Mouse (Mus musculus) midbrain, embryonic 14.5 days (tissue): ENCODE measurements around the gene Twistnb. TPM values are rescaled to one million over a fixed set of nuclear protein-coding genes. Genes with fewer than 3 reads are reported as not detected.

ENCODE experiments used
- ATAC-seq: fragments of 200-750 bp; cut with Nextera tagmentation; 2 replicates; pipeline ENCODE4 v1.8.0; 2017; ENCODE audit warnings: moderate number of reproducible peaks, moderate library complexity; ENCODE audit not compliant: low FRiP score, low TSS enrichment
- DNase-seq: peaks from one replicate; pipeline ENCODE4 v3.0.0-alpha.2; 2015
- H3K27ac ChIP-seq: fragments of 300-500 bp; sonication (generic); replicated peaks from 2 replicates; pipeline ENCODE4 v1.5.1; 2014; ENCODE audit warnings: mild to moderate bottlenecking, low read depth, low read length, moderate library complexity
- H3K27me3 ChIP-seq: fragments of 300-500 bp; sonication (generic); 2 replicates; pipeline ENCODE4 v1.6.1; 2014; ENCODE audit warnings: low read length, control low read depth, mixed read lengths; ENCODE audit not compliant: control insufficient read depth, insufficient read depth
- H3K36me3 ChIP-seq: fragments of 300-500 bp; sonication (generic); 2 replicates; pipeline ENCODE4 v1.6.1; 2014; ENCODE audit warnings: low read length, control low read depth; ENCODE audit not compliant: control insufficient read depth, insufficient read depth
- H3K4me1 ChIP-seq: fragments of 300-500 bp; sonication (generic); 2 replicates; pipeline ENCODE4 v1.6.1; 2014; ENCODE audit warnings: mild to moderate bottlenecking, antibody characterized with exemption, low read length, control low read depth; ENCODE audit not compliant: control insufficient read depth, insufficient read depth
- H3K4me2 ChIP-seq: fragments of 300-500 bp; sonication (generic); 2 replicates; pipeline ENCODE4 v1.6.1; 2014; ENCODE audit warnings: mild to moderate bottlenecking, low read length, moderate library complexity
- H3K4me3 ChIP-seq: fragments of 300-500 bp; sonication (generic); replicated peaks from 2 replicates; pipeline ENCODE4 v1.5.1; 2014; ENCODE audit warnings: low read depth, low read length
- H3K9ac ChIP-seq: fragments of 300-500 bp; sonication (generic); replicated peaks from 2 replicates; pipeline ENCODE4 v1.6.1; 2014; ENCODE audit warnings: mild to moderate bottlenecking, low read length, moderate library complexity
- H3K9me3 ChIP-seq: fragments of 300-500 bp; sonication (generic); 2 replicates; pipeline ENCODE4 v1.6.1; 2016; ENCODE audit warnings: low read length, control low read depth, mixed read lengths; ENCODE audit not compliant: control insufficient read depth
- WGBS: fragments of 180-500 bp; shearing (Covaris S2); extraction: QIAGEN DNeasy Blood & Tissue Kit; methylation state at CpG from one replicate; pipeline ENCODE4 v1.1.7; 2014; 5-methylcytosine and 5-hydroxymethylcytosine counted together
- polyA plus RNA-seq: library from polyadenylated mRNA; unstranded; fragments of >200 nt; fragmentation: Nextera tagmentation; extraction: Ambion mirVana; gene quantifications from 2 replicates; pipeline ENCODE4 v1.2.1, GENCODE M21; 2014

The Twistnb gene
- polyA plus RNA-seq, 1 experiment from 2014 or later = 61.8 TPM

GRCm38 (mm10) chr12:33411580-33412151, 17.8 kb upstream of the Twistnb start:
- Histone ChIP-seq H3K4me2 (no peak overlapping the region), H3K27ac (no peak overlapping the region), H3K4me3 (no peak overlapping the region), H3K27me3 (no peaks in the 10 kb centered on the region), H3K9ac (no peak overlapping the region), H3K4me1 (no peaks in the 10 kb centered on the region), H3K36me3 (no peaks in the 10 kb centered on the region), H3K9me3 (no peaks in the 10 kb centered on the region)
- WGBS = 62% methylated on average over 6 of the region's 6 CpGs
- DNase-seq (peak; percentile 60), ATAC-seq (no peak)

- peak; percentile 83 for DNase-seq
- Histone ChIP-seq H3K9me3 (no peaks in the 10 kb centered on the region), H3K9ac (no peak overlapping the region), H3K4me2 (no peak overlapping the region), H3K36me3 (no peaks in the 10 kb centered on the region), H3K27me3 (no peaks in the 10 kb centered on the region), H3K27ac (no peak overlapping the region), H3K4me3 (no peak overlapping the region), H3K4me1 (no peaks in the 10 kb centered on the region)
- 30% methylated on average over 3 of the region's 3 CpGs for WGBS
- ATAC-seq = 0 out of 2 replicates have a peak, but pooled peaks have one; percentile 53
Observed at GRCm38 (mm10) chr12:33424329-33424728, 5.1 kb upstream of the Twistnb start.

- ATAC-seq = no peak
- Histone ChIP-seq H3K27ac (no peak overlapping the region), H3K4me3 (no peak overlapping the region), H3K4me2 (no peak overlapping the region), H3K9me3 (no peaks in the 10 kb centered on the region), H3K36me3 (no peaks in the 10 kb centered on the region), H3K9ac (no peak overlapping the region), H3K27me3 (no peaks in the 10 kb centered on the region), H3K4me1 (peaks cover 6% of the 10 kb centered on the region)
- WGBS = 26% methylated on average over 3 of the region's 3 CpGs
- DNase-seq = no peak
Observed at GRCm38 (mm10) chr12:33427293-33427692, 2.1 kb upstream of the Twistnb start.

GRCm38 (mm10) chr12:33427726-33428125, 1.7 kb upstream of the Twistnb start:
- no peak overlapping the region for H3K27ac ChIP-seq
- WGBS = 82% methylated on average over 2 of the region's 2 CpGs
- no peaks in the 10 kb centered on the region for H3K27me3 ChIP-seq
- no peak overlapping the region for H3K4me2 ChIP-seq
- ATAC-seq (no peak), DNase-seq (no peak)
- H3K4me1 ChIP-seq = peaks cover 6% of the 10 kb centered on the region
- no peak overlapping the region for H3K4me3 ChIP-seq
- H3K9me3 ChIP-seq = no peaks in the 10 kb centered on the region
- no peak overlapping the region for H3K9ac ChIP-seq
- no peaks in the 10 kb centered on the region for H3K36me3 ChIP-seq

- no peak overlapping the region for H3K9ac ChIP-seq
- H3K36me3 ChIP-seq = 0 out of 2 replicates have a peak, but pooled peaks cover 4% of the 10 kb centered on the region
- H3K4me2 ChIP-seq = no peak overlapping the region
- 92% methylated on average over 9 of the region's 9 CpGs for WGBS
- DNase-seq (no peak), ATAC-seq (no peak)
- H3K9me3 ChIP-seq = no peaks in the 10 kb centered on the region
- no peak overlapping the region for H3K27ac ChIP-seq
- no peak overlapping the region for H3K4me3 ChIP-seq
- no peaks in the 10 kb centered on the region for H3K27me3 ChIP-seq
- peaks cover 6% of the 10 kb centered on the region for H3K4me1 ChIP-seq
Observed at GRCm38 (mm10) chr12:33433812-33434211, 4.4 kb downstream of the Twistnb start.

GRCm38 (mm10) chr12:33434758-33435157, 5.3 kb downstream of the Twistnb start:
- H3K4me2 ChIP-seq = no peak overlapping the region
- WGBS = 96% methylated on average over 4 of the region's 4 CpGs
- no peaks in the 10 kb centered on the region for H3K9me3 ChIP-seq
- H3K4me1 ChIP-seq = peaks cover 6% of the 10 kb centered on the region
- no peak overlapping the region for H3K27ac ChIP-seq
- no peak overlapping the region for H3K9ac ChIP-seq
- H3K4me3 ChIP-seq = no peak overlapping the region
- DNase-seq (no peak), ATAC-seq (no peak)
- no peaks in the 10 kb centered on the region for H3K27me3 ChIP-seq
- 0 out of 2 replicates have a peak, but pooled peaks cover 9% of the 10 kb centered on the region for H3K36me3 ChIP-seq

GRCm38 (mm10) chr12:33455418-33455817, 26.0 kb downstream of the Twistnb start:
- no peak overlapping the region for H3K27ac ChIP-seq
- no peaks in the 10 kb centered on the region; the same call in 1 of the 2 replicates for H3K4me1 ChIP-seq
- 61% methylated on average over 7 of the region's 7 CpGs for WGBS
- no peaks in the 10 kb centered on the region for H3K9me3 ChIP-seq
- H3K9ac ChIP-seq = no peak overlapping the region
- peak; percentile 7 for DNase-seq
- H3K4me3 ChIP-seq = no peak overlapping the region
- no peaks in the 10 kb centered on the region for H3K27me3 ChIP-seq
- no peaks in the 10 kb centered on the region for H3K36me3 ChIP-seq
- H3K4me2 ChIP-seq = no peak overlapping the region
- no peak for ATAC-seq

GRCm38 (mm10) chr12:33456242-33456641, 26.8 kb downstream of the Twistnb start:
- ATAC-seq = no peak
- Histone ChIP-seq H3K9ac (no peak overlapping the region), H3K27ac (no peak overlapping the region), H3K36me3 (no peaks in the 10 kb centered on the region), H3K4me2 (no peak overlapping the region), H3K27me3 (no peaks in the 10 kb centered on the region), H3K4me3 (no peak overlapping the region), H3K4me1 (no peaks in the 10 kb centered on the region; the same call in 1 of the 2 replicates), H3K9me3 (no peaks in the 10 kb centered on the region)
- DNase-seq = peak; percentile 50
- 14% methylated on average over 5 of the region's 5 CpGs for WGBS

GRCm38 (mm10) chr12:33480975-33481374, 51.5 kb downstream of the Twistnb start:
- WGBS = 25% methylated on average over 5 of the region's 5 CpGs
- H3K4me3 ChIP-seq = no peak overlapping the region
- ATAC-seq (no peak), DNase-seq (peak; percentile 80)
- H3K9me3 ChIP-seq = no peaks in the 10 kb centered on the region
- H3K36me3 ChIP-seq = no peaks in the 10 kb centered on the region
- no peaks in the 10 kb centered on the region for H3K27me3 ChIP-seq
- H3K9ac ChIP-seq = no peak overlapping the region
- H3K27ac ChIP-seq = no peak overlapping the region
- H3K4me1 ChIP-seq = no peaks in the 10 kb centered on the region
- H3K4me2 ChIP-seq = no peak overlapping the region
